In the genomic region with DNA sequence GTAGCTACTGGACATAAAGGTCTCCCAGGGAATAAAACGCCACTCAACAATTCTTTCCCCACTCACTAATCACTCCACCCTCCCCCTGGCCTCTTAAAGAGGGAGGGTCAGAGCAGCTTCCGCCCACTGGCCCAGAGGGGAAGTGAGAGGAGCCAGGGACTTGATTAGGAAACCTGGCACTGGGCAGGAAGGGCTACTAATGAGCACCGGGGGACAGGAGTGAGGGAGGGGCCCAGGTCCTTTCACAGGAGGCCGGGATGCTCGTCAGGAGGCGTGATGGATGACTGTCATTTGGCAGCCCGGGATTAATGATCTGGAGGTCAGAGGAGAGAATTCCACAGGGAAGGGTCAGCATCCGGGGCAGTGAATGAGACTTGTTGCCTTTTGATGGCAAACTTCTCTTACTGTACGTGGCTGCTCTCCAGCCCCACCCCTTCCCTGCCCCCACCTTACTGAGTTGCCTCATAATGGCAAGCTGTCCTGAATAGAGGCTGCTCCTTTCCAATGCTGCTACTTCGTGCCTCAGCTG, we compare ENCODE assay signal across 8 mouse cellular contexts. TPM values are rescaled to one million over a fixed set of nuclear protein-coding genes. Genes with fewer than 3 reads are reported as not detected.
DNase-seq lines count a peak whose midpoint lies in the region; ATAC-seq lines count a peak whose summit lies in the region.

No protein-coding gene starts in this region.

- no peaks in the 10 kb centered on the region for H3K27me3 ChIP-seq in neural tube, embryonic 15.5 days (replicated peaks)
- H3K27me3 ChIP-seq in neural tube, embryonic 13.5 days: no peaks in the 10 kb centered on the region

- WGBS in neural tube, embryonic 15.5 days: 9% methylated on average over 10 of the region's 10 CpGs
- WGBS in neural tube, embryonic 13.5 days: 3% methylated on average over 10 of the region's 10 CpGs

- no peaks in the 10 kb centered on the region for H3K9me3 ChIP-seq in neural tube, embryonic 15.5 days (replicated peaks)
- H3K9me3 ChIP-seq in neural tube, embryonic 13.5 days: no peaks in the 10 kb centered on the region

- H3K36me3 ChIP-seq in neural tube, embryonic 15.5 days: peaks cover 36% of the 10 kb centered on the region
- H3K36me3 ChIP-seq in neural tube, embryonic 13.5 days: peaks cover 60% of the 10 kb centered on the region

- H3K27ac ChIP-seq in neural tube, embryonic 15.5 days (replicated peaks): no peak overlapping the region
- no peak overlapping the region for H3K27ac ChIP-seq in neural tube, embryonic 13.5 days (replicated peaks)

- peaks cover 16% of the 10 kb centered on the region for H3K4me1 ChIP-seq in neural tube, embryonic 15.5 days
- peaks cover 26% of the 10 kb centered on the region for H3K4me1 ChIP-seq in neural tube, embryonic 13.5 days (replicated peaks)

- DNase-seq in neural tube, embryonic 10.5 days (ENCODE audit: extremely low spot score, low spot score): peak; percentile 81
- DNase-seq in heart, adult 18-20 months: peak; percentile 24 to 68
- peak; percentile 41 for DNase-seq in kidney, postnatal 14 days
- no peak for DNase-seq in spleen, postnatal 36 days (ENCODE audit: low spot score in 2 of 2)
- no peak for DNase-seq in urinary bladder, postnatal 10 days (ENCODE audit: low spot score)
- no peak for DNase-seq in cerebellum, postnatal 36 days

- ATAC-seq in neural tube, embryonic 15.5 days (ENCODE audit: low FRiP score): no peak
- 0 out of 2 replicates have a peak, but pooled peaks have one; percentile 50 for ATAC-seq in neural tube, embryonic 13.5 days (ENCODE audit: low read depth)

- no peak overlapping the region for H3K4me2 ChIP-seq in neural tube, embryonic 15.5 days
- no peak overlapping the region for H3K4me2 ChIP-seq in neural tube, embryonic 13.5 days

- H3K4me3 ChIP-seq in neural tube, embryonic 15.5 days (replicated peaks): no peak overlapping the region
- no peak overlapping the region for H3K4me3 ChIP-seq in neural tube, embryonic 13.5 days

- H3K9ac ChIP-seq in neural tube, embryonic 15.5 days (replicated peaks): no peak overlapping the region
- peak overlapping the region; percentile 38; the same call in 1 of the 2 replicates for H3K9ac ChIP-seq in neural tube, embryonic 13.5 days

RNA-seq across cellular contexts. Expression of gene Clk3, which starts 33.1 kb away (rescaled TPM):
- polyA plus RNA-seq in neural tube, embryonic 15.5 days (2015; fragmentation: Nextera tagmentation; extraction: Ambion mirVana): 63.6 and 65.7 TPM in 2 replicates
- total RNA-seq in heart, adult 18-20 months (2021): 10 to 100 TPM; 21.3 to 29.0 TPM
- 68.6 and 76.6 TPM in 2 replicates for polyA plus RNA-seq in neural tube, embryonic 13.5 days (2015; fragmentation: Nextera tagmentation; extraction: Ambion mirVana)

RNA-seq across cellular contexts. Expression of gene Arid3b, which starts 37.8 kb away (rescaled TPM):
- polyA plus RNA-seq in neural tube, embryonic 15.5 days (2015; fragmentation: Nextera tagmentation; extraction: Ambion mirVana): 6.7 and 8.9 TPM in 2 replicates
- 1 to 10 TPM; 3.7 to 4.9 TPM for total RNA-seq in heart, adult 18-20 months (2021)
- polyA plus RNA-seq in neural tube, embryonic 13.5 days (2015; fragmentation: Nextera tagmentation; extraction: Ambion mirVana): 11.4 and 11.7 TPM in 2 replicates

Comparison
In these comparisons a context has a peak if more than half of its experiments do, and no peak if none do; other contexts are left out.
1. DNase-seq: peak in neural tube, embryonic 10.5 days (single experiment), heart, adult 18-20 months (2 of 2) and kidney, postnatal 14 days (single experiment); none in spleen, postnatal 36 days (0 of 2), urinary bladder, postnatal 10 days (single experiment) and cerebellum, postnatal 36 days (0 of 2).